Mouse (Mus musculus): ENCODE measurements around the gene Hacl1.

DNA sequence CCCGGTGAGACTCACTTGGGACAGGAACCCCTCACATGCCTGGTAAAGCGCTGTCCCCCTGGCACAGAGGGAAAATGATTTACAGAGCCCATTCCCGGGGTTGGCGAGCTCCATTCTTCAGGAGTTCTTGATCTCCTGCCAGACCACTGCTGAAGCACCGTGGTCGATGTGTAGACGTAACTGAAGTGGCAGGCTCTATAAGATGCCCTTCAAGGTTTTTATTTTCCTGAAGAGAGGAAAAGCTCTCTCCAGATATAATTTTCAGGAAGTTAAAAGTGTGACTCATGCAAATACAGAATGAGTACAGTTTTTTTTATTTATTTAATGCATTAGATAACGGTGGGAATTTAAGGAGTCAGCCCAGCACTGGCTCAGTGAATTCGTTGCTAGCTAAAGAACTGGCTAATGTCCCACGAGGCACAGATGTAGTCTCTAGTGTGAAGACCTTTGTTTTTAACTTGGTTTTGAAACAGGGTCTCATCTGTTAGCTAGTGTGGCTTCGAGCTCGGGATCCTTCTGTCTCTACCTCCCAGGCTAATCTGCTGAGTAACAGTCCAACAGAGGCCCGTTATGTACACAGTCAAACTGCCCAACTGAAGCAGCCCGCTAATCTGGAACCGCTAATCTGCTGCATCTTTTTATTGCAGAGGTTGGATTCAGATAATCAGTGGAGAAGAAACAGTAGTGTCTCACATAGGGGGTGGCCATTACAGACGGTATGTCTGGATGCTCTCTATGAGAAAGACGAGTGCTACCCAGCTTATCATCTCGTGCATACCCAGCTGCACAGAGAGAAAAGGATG lies 23.2 kb upstream of the Hacl1 start:
- no peak for TF ChIP-seq CTCF (conservative IDR thresholded peaks at IDR 0.05; ENCODE audit: insufficient read depth, insufficient read length, low read depth, low read length)
- no peak for TF ChIP-seq POLR2A (IDR thresholded peaks at IDR 0.05; ENCODE audit: low read depth, low read length)

Data from kidney, adult 2 months (tissue).